Mouse (Mus musculus): ENCODE results near the gene Fbxl13. TPM values are rescaled to one million over a fixed set of nuclear protein-coding genes. Genes with fewer than 3 reads are reported as not detected.

The Fbxl13 gene
- polyA plus RNA-seq (2014; fragmentation: Nextera tagmentation; extraction: Ambion mirVana): 0.23 and 0.35 TPM in 2 replicates

DNA sequence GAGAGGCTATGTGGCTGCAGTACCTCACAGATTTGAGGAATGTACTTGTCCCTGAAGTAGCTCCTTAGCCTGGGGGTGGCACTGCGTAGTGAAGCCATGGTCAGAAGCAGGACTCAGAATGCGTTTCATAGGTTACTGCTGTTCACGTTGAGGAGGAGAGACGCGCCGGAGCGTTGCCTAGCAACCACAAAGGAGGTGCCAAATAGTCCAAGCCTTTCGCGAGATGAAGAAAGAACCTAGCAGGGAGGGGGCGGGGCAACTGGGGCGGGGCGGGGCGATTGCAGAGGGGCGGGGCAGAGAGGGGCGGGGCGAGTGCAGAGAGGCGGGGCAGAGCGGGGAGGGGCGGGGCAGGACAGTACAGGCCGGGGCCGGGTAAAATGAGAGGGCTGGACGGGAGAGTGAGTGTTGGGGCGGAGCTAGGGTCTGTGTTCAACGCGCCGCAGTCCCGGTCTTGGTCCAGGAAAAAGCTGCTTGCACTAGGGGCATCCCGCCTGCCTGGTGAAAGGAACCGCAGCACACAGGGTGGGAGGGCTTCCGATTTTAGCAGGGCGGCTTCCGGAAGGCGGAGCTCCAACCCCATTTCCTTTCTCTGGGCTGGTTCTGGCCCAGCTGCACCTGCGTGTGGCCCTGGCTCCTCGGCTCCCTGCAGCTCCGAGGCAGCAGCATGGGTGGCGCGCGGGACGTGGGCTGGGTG lies at the start of gene Fbxl13, which contains the start of gene Armc10:
Gene Fbxl13 (minus strand): TSS at position 196 of the 694 bp plus-strand sequence.
Gene Armc10 (plus strand): TSS at position 375 of the 694 bp plus-strand sequence.
- Histone ChIP-seq H3K27ac (ENCODE audit: low read depth) (peak within 1 kb of the TSS; percentile 82), H3K4me1 (replicated peaks; ENCODE audit: control insufficient read depth, insufficient read depth, low read length) (peaks cover 6% of the 10 kb centered on the region; the same call in 1 of the 2 replicates), H3K9ac (ENCODE audit: low read length) (peak within 1 kb of the TSS; percentile 54), H3K27me3 (replicated peaks; ENCODE audit: control insufficient read depth, insufficient read depth, low read length) (no peaks in the 10 kb centered on the region), H3K4me3 (ENCODE audit: low read depth, low read length) (peak within 1 kb of the TSS; percentile 74), H3K4me2 (ENCODE audit: low read length) (peak within 1 kb of the TSS; percentile 75), H3K9me3 (ENCODE audit: control insufficient read depth, low read length) (no peaks in the 10 kb centered on the region), H3K36me3 (ENCODE audit: control insufficient read depth, insufficient read depth, low read length) (peaks cover 26% of the 10 kb centered on the region)
- peak; percentile 99 for ATAC-seq (replicated peaks; ENCODE audit: low FRiP score, low TSS enrichment, low read depth)
- DNase-seq (ENCODE audit: low spot score): peak; percentile 90
- WGBS: 2% methylated on average over 40 of the region's 40 CpGs

DNA sequence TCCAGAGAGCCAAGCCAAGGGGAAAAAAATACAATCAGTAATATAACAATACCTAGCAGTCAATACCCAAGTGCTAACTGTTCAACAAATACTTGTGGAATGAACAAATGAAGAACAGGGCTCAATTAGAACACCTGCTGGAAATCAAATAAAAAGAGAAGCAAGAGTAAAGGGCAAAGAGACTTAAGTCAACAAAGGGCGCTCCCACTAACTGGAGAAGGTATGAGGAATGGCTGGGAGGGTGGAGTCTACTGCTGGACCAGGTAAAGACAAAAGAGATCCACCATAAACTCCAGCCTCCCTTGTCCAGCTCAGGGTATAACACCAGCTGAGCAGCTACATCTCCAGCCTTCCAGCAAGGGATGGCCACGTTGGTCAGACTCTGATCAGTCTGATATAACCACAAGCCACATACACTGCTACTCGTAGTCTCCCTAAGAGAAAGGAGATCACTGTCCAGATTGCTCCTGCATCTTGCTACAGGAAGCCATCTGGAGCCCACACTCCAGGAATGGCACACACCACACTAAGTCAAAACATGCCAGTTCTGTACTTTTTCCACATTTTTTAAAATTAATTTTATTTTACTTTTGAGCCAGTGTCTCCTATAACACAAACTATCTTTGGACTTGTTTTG lies 49.5 kb upstream of the Fbxl13 start:
- ATAC-seq (replicated peaks; ENCODE audit: low FRiP score, low TSS enrichment, low read depth): 0 out of 2 replicates have a peak, but pooled peaks have one; percentile 15
- Histone ChIP-seq H3K36me3 (ENCODE audit: control insufficient read depth, insufficient read depth, low read length) (no peaks in the 10 kb centered on the region), H3K9ac (ENCODE audit: low read length) (no peak overlapping the region), H3K4me2 (ENCODE audit: low read length) (no peak overlapping the region), H3K4me1 (replicated peaks; ENCODE audit: control insufficient read depth, insufficient read depth, low read length) (no peaks in the 10 kb centered on the region), H3K27ac (ENCODE audit: low read depth) (no peak overlapping the region), H3K27me3 (replicated peaks; ENCODE audit: control insufficient read depth, insufficient read depth, low read length) (no peaks in the 10 kb centered on the region), H3K4me3 (ENCODE audit: low read depth, low read length) (no peak overlapping the region), H3K9me3 (ENCODE audit: control insufficient read depth, low read length) (no peaks in the 10 kb centered on the region)
- 81% methylated on average over 3 of the region's 3 CpGs for whole genome bisulfite sequencing
- no peak for DNase-seq (ENCODE audit: low spot score)

DNA sequence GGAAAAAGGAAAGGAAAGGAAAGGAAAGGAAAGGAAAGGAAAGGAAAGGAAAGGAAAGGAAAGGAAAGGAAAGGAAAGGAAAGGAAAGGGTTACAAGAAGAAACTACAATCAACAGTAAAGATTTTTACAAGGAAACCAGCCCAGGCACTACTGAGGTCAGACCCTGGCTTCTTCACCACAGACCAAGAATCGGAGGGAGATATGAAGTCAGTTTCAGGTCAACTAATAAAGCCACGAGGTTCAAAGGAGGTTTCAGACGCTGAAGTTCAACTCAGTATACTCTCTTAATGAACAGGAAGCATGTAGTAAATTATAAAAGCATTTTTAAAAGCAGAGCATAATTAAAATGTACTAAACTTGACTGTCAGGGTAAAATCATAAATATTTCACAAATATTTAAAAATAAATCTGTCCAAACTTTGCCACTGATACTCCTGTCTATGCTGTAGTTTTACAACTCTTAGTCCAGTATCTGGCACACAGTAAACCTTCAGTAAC lies 48.0 kb upstream of the Fbxl13 start:
- no peak overlapping the region for H3K4me3 ChIP-seq (ENCODE audit: low read depth, low read length)
- no peaks in the 10 kb centered on the region for H3K4me1 ChIP-seq (replicated peaks; ENCODE audit: control insufficient read depth, insufficient read depth, low read length)
- H3K27me3 ChIP-seq (replicated peaks; ENCODE audit: control insufficient read depth, insufficient read depth, low read length): no peaks in the 10 kb centered on the region
- H3K9ac ChIP-seq (ENCODE audit: low read length): no peak overlapping the region
- no peak overlapping the region for H3K27ac ChIP-seq (ENCODE audit: low read depth)
- 47% methylated on average over 3 of the region's 3 CpGs for WGBS
- ATAC-seq (replicated peaks; ENCODE audit: low FRiP score, low TSS enrichment, low read depth): no peak
- no peak for DNase-seq (ENCODE audit: low spot score)
- H3K4me2 ChIP-seq (ENCODE audit: low read length): no peak overlapping the region
- no peaks in the 10 kb centered on the region for H3K9me3 ChIP-seq (ENCODE audit: control insufficient read depth, low read length)
- H3K36me3 ChIP-seq (ENCODE audit: control insufficient read depth, insufficient read depth, low read length): no peaks in the 10 kb centered on the region

DNA sequence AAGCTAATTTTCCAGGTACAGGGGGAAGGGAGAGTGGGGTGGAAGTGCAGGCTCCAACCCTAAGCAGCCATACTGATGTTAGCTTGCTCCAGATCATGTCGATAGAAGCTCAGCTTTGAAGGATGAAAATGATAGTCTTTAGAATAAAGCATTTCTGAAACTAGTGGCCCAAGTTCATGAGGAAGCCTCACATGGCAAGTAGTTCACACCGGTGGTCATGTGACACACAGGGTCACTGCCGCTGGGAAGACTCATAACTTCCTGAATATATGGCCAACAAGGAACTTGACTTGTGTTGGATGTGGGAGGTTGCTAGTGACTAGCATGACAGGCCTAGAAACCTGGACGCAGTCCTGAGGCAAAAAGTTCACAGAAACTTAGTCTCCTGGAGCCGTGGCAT lies 46.8 kb upstream of the Fbxl13 start:
- H3K4me3 ChIP-seq (ENCODE audit: low read depth, low read length): no peak overlapping the region
- DNase-seq (ENCODE audit: low spot score): no peak
- no peaks in the 10 kb centered on the region for H3K36me3 ChIP-seq (ENCODE audit: control insufficient read depth, insufficient read depth, low read length)
- H3K4me2 ChIP-seq (ENCODE audit: low read length): no peak overlapping the region
- no peaks in the 10 kb centered on the region for H3K4me1 ChIP-seq (replicated peaks; ENCODE audit: control insufficient read depth, insufficient read depth, low read length)
- H3K27ac ChIP-seq (ENCODE audit: low read depth): no peak overlapping the region
- 82% methylated on average over 5 of the region's 5 CpGs for WGBS
- no peaks in the 10 kb centered on the region for H3K9me3 ChIP-seq (ENCODE audit: control insufficient read depth, low read length)
- no peak for ATAC-seq (replicated peaks; ENCODE audit: low FRiP score, low TSS enrichment, low read depth)
- H3K27me3 ChIP-seq (replicated peaks; ENCODE audit: control insufficient read depth, insufficient read depth, low read length): no peaks in the 10 kb centered on the region
- H3K9ac ChIP-seq (ENCODE audit: low read length): no peak overlapping the region

DNA sequence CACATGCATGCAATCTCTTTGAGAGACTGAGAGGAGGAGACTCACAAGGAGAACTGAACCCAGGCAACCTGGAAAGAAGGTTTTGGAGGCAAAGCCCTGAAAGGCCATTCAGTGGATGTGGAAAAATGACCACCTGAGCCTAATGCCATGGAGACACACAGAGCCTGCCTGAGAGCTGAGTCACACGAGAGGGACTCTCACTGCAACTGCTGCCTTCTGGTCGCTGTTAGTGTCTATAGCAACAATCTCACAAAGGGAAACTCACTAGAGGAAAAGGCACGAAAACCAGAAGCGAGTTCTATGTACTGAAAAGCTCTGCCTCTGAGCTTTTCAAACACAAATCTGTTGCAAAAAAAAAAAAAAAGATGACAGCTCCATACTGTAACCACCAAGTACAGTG lies 41.6 kb upstream of the Fbxl13 start:
- Histone ChIP-seq H3K4me1 (replicated peaks; ENCODE audit: control insufficient read depth, insufficient read depth, low read length) (no peaks in the 10 kb centered on the region), H3K4me3 (ENCODE audit: low read depth, low read length) (no peak overlapping the region), H3K27me3 (replicated peaks; ENCODE audit: control insufficient read depth, insufficient read depth, low read length) (no peaks in the 10 kb centered on the region), H3K27ac (ENCODE audit: low read depth) (no peak overlapping the region), H3K36me3 (ENCODE audit: control insufficient read depth, insufficient read depth, low read length) (no peaks in the 10 kb centered on the region), H3K4me2 (ENCODE audit: low read length) (no peak overlapping the region), H3K9ac (ENCODE audit: low read length) (no peak overlapping the region), H3K9me3 (ENCODE audit: control insufficient read depth, low read length) (no peaks in the 10 kb centered on the region)
- no peak for ATAC-seq (replicated peaks; ENCODE audit: low FRiP score, low TSS enrichment, low read depth)
- DNase-seq (ENCODE audit: low spot score): no peak
- WGBS: 61% methylated on average over 4 of the region's 4 CpGs

DNA sequence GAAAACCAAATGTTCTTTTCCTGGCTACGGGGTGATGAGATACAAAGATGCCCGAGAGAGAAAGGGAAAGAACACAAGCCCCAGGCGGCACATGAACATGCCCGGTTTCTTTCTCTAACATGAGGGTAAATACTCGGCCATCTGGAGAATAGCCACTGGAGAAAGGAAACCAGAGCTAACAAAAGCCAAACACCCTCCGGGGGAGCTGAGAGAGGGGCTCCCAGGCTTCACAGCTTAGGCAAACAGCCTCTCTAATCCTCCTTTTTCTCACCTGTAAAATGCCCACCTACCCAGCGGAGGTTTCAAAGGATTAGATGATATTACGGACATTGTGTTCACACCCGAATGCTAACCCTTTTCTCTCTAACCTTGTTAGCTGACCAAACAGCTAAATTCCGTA lies 39.6 kb upstream of the Fbxl13 start:
- no peak for ATAC-seq (replicated peaks; ENCODE audit: low FRiP score, low TSS enrichment, low read depth)
- H3K36me3 ChIP-seq (ENCODE audit: control insufficient read depth, insufficient read depth, low read length): no peaks in the 10 kb centered on the region
- H3K27me3 ChIP-seq (replicated peaks; ENCODE audit: control insufficient read depth, insufficient read depth, low read length): no peaks in the 10 kb centered on the region
- H3K4me1 ChIP-seq (replicated peaks; ENCODE audit: control insufficient read depth, insufficient read depth, low read length): no peaks in the 10 kb centered on the region; the same call in 1 of the 2 replicates
- no peak for DNase-seq (ENCODE audit: low spot score)
- H3K4me3 ChIP-seq (ENCODE audit: low read depth, low read length): no peak overlapping the region
- no peak overlapping the region for H3K27ac ChIP-seq (ENCODE audit: low read depth)
- H3K4me2 ChIP-seq (ENCODE audit: low read length): no peak overlapping the region
- no peak overlapping the region for H3K9ac ChIP-seq (ENCODE audit: low read length)
- 77% methylated on average over 10 of the region's 10 CpGs for WGBS
- no peaks in the 10 kb centered on the region for H3K9me3 ChIP-seq (ENCODE audit: control insufficient read depth, low read length)

DNA sequence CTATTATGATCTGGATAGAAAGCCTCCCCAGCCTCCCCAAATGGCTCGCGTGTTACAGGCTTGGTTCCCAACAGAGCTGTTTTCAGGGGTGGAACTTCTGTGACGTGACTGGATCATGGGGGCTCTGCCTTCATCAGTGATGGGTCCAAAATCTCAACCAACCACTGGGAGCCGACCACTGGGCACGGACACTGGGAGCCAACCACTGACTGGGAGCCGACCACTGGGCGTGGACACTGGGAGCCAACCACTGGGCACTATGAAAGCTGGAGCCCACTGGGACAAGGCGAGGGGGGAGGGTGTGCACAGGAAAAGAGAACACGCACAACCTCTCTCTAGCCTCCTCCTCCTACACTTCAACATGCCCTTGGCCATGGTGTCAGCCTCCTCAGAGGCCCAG lies 38.4 kb upstream of the Fbxl13 start:
- WGBS: 96% methylated on average over 9 of the region's 9 CpGs

DNA sequence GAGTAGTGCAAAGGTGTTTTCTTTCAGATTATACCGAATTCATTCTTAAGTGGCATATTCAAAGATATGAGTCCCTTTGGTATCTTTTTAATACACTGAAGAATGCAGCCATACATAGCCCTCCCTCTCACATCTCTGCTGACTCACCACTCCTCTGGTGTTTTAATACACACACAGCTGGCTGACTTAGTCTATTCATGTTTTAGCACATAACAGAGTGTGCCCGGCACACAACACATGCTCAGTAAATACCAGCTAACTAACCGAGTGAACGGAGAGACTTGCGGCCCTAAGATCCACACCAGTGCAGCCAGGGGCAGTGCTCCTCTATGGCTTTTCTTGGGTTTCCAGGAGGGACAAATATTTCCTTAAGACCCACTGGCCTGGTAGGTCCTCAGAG lies 35.5 kb upstream of the Fbxl13 start:
- 83% methylated on average over 5 of the region's 5 CpGs for WGBS
- no peak overlapping the region for H3K9ac ChIP-seq (ENCODE audit: low read length)
- DNase-seq (ENCODE audit: low spot score): no peak
- no peak overlapping the region for H3K4me2 ChIP-seq (ENCODE audit: low read length)
- H3K36me3 ChIP-seq (ENCODE audit: control insufficient read depth, insufficient read depth, low read length): no peaks in the 10 kb centered on the region
- no peaks in the 10 kb centered on the region; the same call in 1 of the 2 replicates for H3K4me1 ChIP-seq (replicated peaks; ENCODE audit: control insufficient read depth, insufficient read depth, low read length)
- H3K4me3 ChIP-seq (ENCODE audit: low read depth, low read length): no peak overlapping the region
- no peak overlapping the region for H3K27ac ChIP-seq (ENCODE audit: low read depth)
- no peak for ATAC-seq (replicated peaks; ENCODE audit: low FRiP score, low TSS enrichment, low read depth)
- H3K27me3 ChIP-seq (replicated peaks; ENCODE audit: control insufficient read depth, insufficient read depth, low read length): no peaks in the 10 kb centered on the region
- H3K9me3 ChIP-seq (ENCODE audit: control insufficient read depth, low read length): no peaks in the 10 kb centered on the region

More for the DNA sequence above, 38.4 kb upstream of the Fbxl13 start:
- Histone ChIP-seq H3K27ac (ENCODE audit: low read depth) (no peak overlapping the region), H3K27me3 (replicated peaks; ENCODE audit: control insufficient read depth, insufficient read depth, low read length) (no peaks in the 10 kb centered on the region), H3K9ac (ENCODE audit: low read length) (no peak overlapping the region), H3K9me3 (ENCODE audit: control insufficient read depth, low read length) (no peaks in the 10 kb centered on the region), H3K4me2 (ENCODE audit: low read length) (no peak overlapping the region), H3K4me1 (replicated peaks; ENCODE audit: control insufficient read depth, insufficient read depth, low read length) (no peaks in the 10 kb centered on the region; the same call in 1 of the 2 replicates), H3K36me3 (ENCODE audit: control insufficient read depth, insufficient read depth, low read length) (no peaks in the 10 kb centered on the region), H3K4me3 (ENCODE audit: low read depth, low read length) (no peak overlapping the region)
- DNase-seq (ENCODE audit: low spot score) (no peak), ATAC-seq (replicated peaks; ENCODE audit: low FRiP score, low TSS enrichment, low read depth) (no peak)
